Mouse (Mus musculus) left cerebral cortex, adult 18-20 months (tissue): ENCODE measurements around the gene Ccdc116. TPM values are rescaled to one million over a fixed set of nuclear protein-coding genes. Genes with fewer than 3 reads are reported as not detected.

Experiments used
- DNase-seq, 2 experiments: peaks; one replicate each; pipeline ENCODE4 v3.0.0; 2021 to 2022; ENCODE audit warnings: low spot score in 2 of 2, mixed read lengths in 1 of 2
- microRNA-seq, 2 experiments: library from miRNA; unstranded; fragments of <30 nt; microRNA quantifications; one replicate each; pipeline ENCODE4 v1.2.0; 2021
- total RNA-seq, 2 experiments: library from RNA; stranded (reverse); gene quantifications; 2 replicates each; pipeline ENCODE4 v1.2.3; 2021

The Ccdc116 gene
- total RNA-seq, 2 experiments from 2014 or later: 1.6 to 4.4 TPM

- DNase-seq: peak; percentile 20 to 39
Observed at GRCm38 (mm10) chr16:17131191-17132088, 15.6 kb downstream of the Ccdc116 start.

DNA sequence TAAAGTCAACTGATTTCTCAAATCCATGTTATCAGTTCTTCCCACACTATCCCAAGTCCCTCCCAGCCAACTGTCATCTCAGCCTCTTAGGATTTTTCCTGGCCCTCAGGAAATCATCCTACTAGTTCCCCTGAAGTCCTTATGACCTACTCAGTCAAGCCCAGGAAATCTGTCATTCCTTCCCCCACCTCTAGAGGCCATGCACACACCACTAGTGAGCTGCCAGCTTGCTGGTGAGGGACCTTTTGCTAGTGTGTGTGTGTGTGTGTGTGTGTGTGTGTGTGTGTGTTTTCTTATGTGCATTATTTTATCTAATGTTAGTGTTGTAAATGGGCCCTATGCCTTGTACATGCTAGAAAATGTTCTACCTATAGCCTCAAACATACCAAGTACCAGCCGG lies 19.7 kb downstream of the Ccdc116 start:
- peak; percentile 40 to 41 for DNase-seq

GRCm38 (mm10) chr16:17124871-17125520 lies 22.0 kb downstream of the Ccdc116 start, which contains the start of gene 2610318N02Rik:
Gene 2610318N02Rik, minus strand, starts transcription at chr16:17125167.
- DNase-seq: peak; percentile 53 to 67

DNA sequence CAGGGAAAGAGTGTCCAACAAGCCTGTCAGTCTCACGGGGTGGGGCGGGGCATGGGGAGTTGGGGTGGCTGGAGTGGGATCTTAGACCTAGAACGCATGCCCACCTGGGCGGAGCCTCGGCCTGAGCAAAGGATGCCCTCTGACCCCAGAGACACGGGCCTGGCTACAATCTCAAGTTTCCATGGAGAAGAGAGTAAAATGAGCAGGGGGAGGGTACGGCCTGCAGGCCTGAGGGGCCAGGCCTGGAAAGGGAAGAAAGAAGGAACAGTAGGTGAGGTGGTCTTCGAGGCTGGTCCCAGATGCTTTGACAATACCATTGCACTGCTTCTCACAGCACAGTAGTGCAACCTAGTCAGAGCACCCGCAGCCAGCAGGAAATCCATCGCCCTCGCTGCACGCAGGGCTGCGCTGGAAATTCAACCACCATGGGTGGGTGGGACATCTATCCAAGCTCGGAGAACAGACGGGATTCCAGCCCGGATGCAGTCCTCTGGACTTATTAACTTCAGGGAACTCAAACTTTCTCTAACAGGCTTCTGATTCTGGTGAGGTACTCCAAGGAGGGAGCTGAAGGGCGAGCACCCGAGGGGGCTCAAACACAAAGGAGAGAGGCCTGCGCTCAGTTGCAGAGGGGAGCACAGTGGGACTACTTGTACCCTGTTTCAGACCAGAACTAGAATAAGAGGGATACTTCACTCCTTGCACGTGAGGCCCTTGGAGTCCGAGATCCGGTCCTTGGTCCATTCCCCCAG lies 22.7 kb downstream of the Ccdc116 start:
- no peak for DNase-seq

- no peak for DNase-seq
Observed at GRCm38 (mm10) chr16:17121569-17121968, 25.5 kb downstream of the Ccdc116 start.

GRCm38 (mm10) chr16:17117309-17117799 lies 29.7 kb downstream of the Ccdc116 start:
- DNase-seq: no peak

- peak; percentile 68 to 78 for DNase-seq
Observed at GRCm38 (mm10) chr16:17110771-17111743, 36.0 kb downstream of the Ccdc116 start, which contains the start of gene Ppil2. Gene Ppil2, minus strand, starts transcription at chr16:17111257.

- no peak for DNase-seq
Observed at GRCm38 (mm10) chr16:17104600-17104999, 42.4 kb downstream of the Ccdc116 start.

- no peak for DNase-seq
Observed at GRCm38 (mm10) chr16:17102630-17103220, 44.3 kb downstream of the Ccdc116 start.

- no peak for DNase-seq
Observed at GRCm38 (mm10) chr16:17096938-17097337, 50.1 kb downstream of the Ccdc116 start.

Small RNAs within 50 kb of the gene (microRNA-seq; reads per million reads assigned to microRNA genes)
- gene Mir130b: 86.3 to 102 reads per million in 2 experiments
- gene Mir301b: 2.5 to 5.1 reads per million in 2 experiments

Other genes with a start within 250 kb of the Ccdc116 start
- 100 to 1,000 TPM; 448 to 457 TPM for gene Mapk1, start 163.8 kb downstream of the Ccdc116 start, total RNA-seq
- 10 to 100 TPM; 30.8 to 40.4 TPM for gene Ypel1, start 77.5 kb downstream of the Ccdc116 start, total RNA-seq
- gene Ppil2, start 36.0 kb downstream of the Ccdc116 start, total RNA-seq: 10 to 100 TPM; 83.6 to 84.8 TPM
- 1 to 10 TPM; 2.4 to 3.9 TPM for gene 2610318N02Rik, start 22.1 kb downstream of the Ccdc116 start, total RNA-seq
- gene Sdf2l1, start 14.8 kb downstream of the Ccdc116 start, total RNA-seq: 10 to 100 TPM; 28.1 to 30.8 TPM
- 10 to 100 TPM; 23.7 to 26.4 TPM for gene Ydjc, start 2.6 kb downstream of the Ccdc116 start, total RNA-seq
- gene Ube2l3, start 55.4 kb upstream of the Ccdc116 start, total RNA-seq: 100 to 1,000 TPM; 133 to 147 TPM
- 1 to 10 TPM; 1.8 to 2.0 TPM for gene Rimbp3, start 61.4 kb upstream of the Ccdc116 start, total RNA-seq
- 1 to 10 TPM; 5.3 to 6.1 TPM for gene Hic2, start 86.3 kb upstream of the Ccdc116 start, total RNA-seq
- 100 to 1,000 TPM in 1 of 2 experiments, 10 to 100 TPM in 1; 92.5 to 102 TPM for gene Tmem191c, start 128.8 kb upstream of the Ccdc116 start, total RNA-seq
- gene Serpind1, start 184.1 kb upstream of the Ccdc116 start, total RNA-seq: 1 to 10 TPM; 3.1 TPM